Mouse (Mus musculus) embryonic facial prominence, embryonic 13.5 days (tissue): Measurements from ENCODE around the gene Micall2. TPM values are rescaled to one million over a fixed set of nuclear protein-coding genes. Genes with fewer than 3 reads are reported as not detected.
"Not testable (repeated sequence)": the region's sequence is repeated elsewhere in the genome, so short reads cannot be mapped to it uniquely, and the experiment has no call there.

ENCODE experiments used
- ATAC-seq: fragments of 200-750 bp; cut with Nextera tagmentation; 2 replicates; pipeline ENCODE4 v1.8.0; 2017; ENCODE audit warnings: low read depth; ENCODE audit not compliant: insufficient number of reproducible peaks, insufficient read depth, low FRiP score, low TSS enrichment
- H3K27ac ChIP-seq: fragments of 300-500 bp; sonication (generic); 2 replicates; pipeline ENCODE4 v1.5.1; 2015; ENCODE audit warnings: moderate library complexity, mild to moderate bottlenecking, inconsistent platforms
- H3K27me3 ChIP-seq: fragments of 300-500 bp; sonication (generic); 2 replicates; pipeline ENCODE4 v1.6.1; 2015; ENCODE audit warnings: mild to moderate bottlenecking, inconsistent platforms
- H3K36me3 ChIP-seq: fragments of 300-500 bp; sonication (generic); 2 replicates; pipeline ENCODE4 v1.6.1; 2015; ENCODE audit warnings: mild to moderate bottlenecking, inconsistent platforms
- H3K4me1 ChIP-seq: fragments of 300-500 bp; sonication (generic); 2 replicates; pipeline ENCODE4 v1.6.1; 2015; ENCODE audit warnings: inconsistent platforms
- H3K4me2 ChIP-seq: fragments of 300-500 bp; sonication (generic); 2 replicates; pipeline ENCODE4 v1.6.1; 2015; ENCODE audit warnings: moderate library complexity, mild to moderate bottlenecking, inconsistent platforms
- H3K4me3 ChIP-seq: fragments of 300-500 bp; sonication (generic); 2 replicates; pipeline ENCODE4 v1.5.1; 2015; ENCODE audit warnings: mild to moderate bottlenecking, inconsistent platforms
- H3K9ac ChIP-seq: fragments of 300-500 bp; sonication (generic); 2 replicates; pipeline ENCODE4 v1.6.1; 2015; ENCODE audit warnings: mild to moderate bottlenecking, inconsistent platforms
- H3K9me3 ChIP-seq: fragments of 300-500 bp; sonication (generic); 2 replicates; pipeline ENCODE4 v1.6.1; 2016; ENCODE audit warnings: inconsistent platforms
- WGBS: fragments of 180-500 bp; shearing (Covaris S2); methylation state at CpG from one replicate; pipeline ENCODE4 v1.1.7; 2015; ENCODE audit warnings: mixed read lengths; 5-methylcytosine and 5-hydroxymethylcytosine counted together
- polyA plus RNA-seq: library from polyadenylated mRNA; unstranded; fragments of >200 nt; fragmentation: Nextera tagmentation; extraction: Ambion mirVana; gene quantifications from 2 replicates; pipeline ENCODE4 v1.2.1, GENCODE M21; 2015

Micall2 gene
- polyA plus RNA-seq, 1 experiment from 2014 or later, result 8.9 TPM

DNA sequence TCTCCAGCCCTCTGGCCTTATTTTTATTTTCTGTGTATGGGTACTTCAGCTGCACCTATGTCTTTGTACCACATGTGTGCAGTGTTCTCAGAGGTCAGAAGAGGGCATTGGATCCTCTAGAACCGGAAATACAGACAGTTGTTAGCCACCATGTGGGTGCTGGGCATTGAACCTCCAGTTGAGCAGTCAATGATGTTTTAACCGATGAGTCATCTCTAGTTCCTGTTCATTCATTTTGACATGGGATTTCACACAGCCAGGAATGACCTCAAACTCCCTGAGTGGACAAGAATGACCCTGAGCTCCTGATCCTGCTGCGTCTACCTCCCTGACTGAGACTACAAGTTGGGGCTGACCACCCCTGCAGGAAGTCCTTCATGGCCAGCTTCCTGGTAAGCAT, 9.9 kb downstream of the Micall2 start:
- 90% methylated on average over 3 of the region's 3 CpGs for WGBS
- Histone ChIP-seq H3K27me3 (no peaks in the 10 kb centered on the region), H3K9ac (no peak overlapping the region), H3K4me1 (peaks cover 33% of the 10 kb centered on the region), H3K36me3 (no peaks in the 10 kb centered on the region), H3K4me3 (no peak overlapping the region), H3K27ac (no peak overlapping the region), H3K4me2 (no peak overlapping the region), H3K9me3 (no peaks in the 10 kb centered on the region)
- ATAC-seq, result no peak

DNA sequence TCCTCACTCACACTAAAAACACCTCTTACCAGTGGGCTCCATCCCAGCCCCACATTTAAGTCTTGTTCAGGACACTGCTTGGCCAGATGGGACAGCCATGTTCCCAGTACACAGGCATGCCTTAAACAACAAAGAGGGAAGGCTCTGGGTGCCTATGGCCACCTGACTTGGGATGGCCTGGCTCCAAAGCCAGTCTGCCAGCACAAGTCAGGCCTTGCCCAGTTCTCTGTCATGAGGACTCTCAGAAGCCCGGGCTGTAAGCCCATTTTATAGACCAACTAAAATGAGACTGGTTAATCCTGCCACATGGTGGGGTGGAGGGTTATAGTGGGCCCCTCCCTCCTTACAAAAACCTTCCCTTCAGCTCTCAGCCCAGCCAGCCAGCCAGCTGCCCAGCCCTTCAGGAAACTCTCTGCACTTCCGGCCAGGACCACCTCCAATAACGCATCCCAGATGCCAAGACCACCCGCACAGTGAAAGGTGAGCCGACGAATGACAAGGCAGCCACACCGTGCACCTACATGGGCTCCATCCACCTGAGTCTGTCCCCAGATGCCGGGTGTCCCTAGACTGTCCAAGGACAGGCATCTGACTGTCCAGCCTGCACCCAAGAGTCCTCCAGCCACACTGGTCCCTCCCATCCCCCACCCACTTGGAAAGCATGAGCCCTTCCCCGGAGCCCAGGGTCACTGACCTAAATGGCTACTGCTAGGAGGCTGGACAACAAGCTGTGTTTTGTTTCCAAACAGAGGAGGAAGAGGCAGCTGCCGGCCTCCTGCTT, 11.6 kb downstream of the Micall2 start:
- no peak overlapping the region for H3K4me3 ChIP-seq
- peaks cover 16% of the 10 kb centered on the region for H3K4me1 ChIP-seq
- H3K27ac ChIP-seq, result no peak overlapping the region; the same call in 1 of the 2 replicates
- no peaks in the 10 kb centered on the region for H3K36me3 ChIP-seq
- 20% methylated on average over 10 of the region's 10 CpGs for WGBS
- no peak for ATAC-seq
- H3K27me3 ChIP-seq, result no peaks in the 10 kb centered on the region
- H3K4me2 ChIP-seq, result no peak overlapping the region
- peak overlapping the region; percentile 27; the same call in 1 of the 2 replicates for H3K9ac ChIP-seq
- no peaks in the 10 kb centered on the region for H3K9me3 ChIP-seq

DNA sequence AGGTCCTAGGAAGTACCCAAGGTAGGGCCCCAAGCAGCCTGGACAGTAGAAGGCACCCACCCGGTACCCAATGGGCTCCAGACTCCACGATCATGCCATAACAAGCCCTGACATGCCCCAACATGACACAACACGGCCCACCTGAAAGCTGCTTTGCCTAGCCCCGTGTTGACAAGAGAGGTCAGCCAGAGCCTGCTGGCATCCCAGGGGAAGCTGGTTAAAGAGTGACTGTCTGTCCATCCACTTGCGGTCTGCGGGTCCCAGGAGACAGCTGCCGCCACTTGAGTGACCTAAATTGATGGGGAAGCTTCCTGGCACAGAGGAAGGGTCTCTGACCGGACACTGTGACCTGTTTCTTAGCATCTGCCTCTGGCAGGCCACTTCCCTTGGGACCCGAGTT, 13.0 kb downstream of the Micall2 start:
- ATAC-seq, result no peak
- Histone ChIP-seq H3K27ac (no peak overlapping the region), H3K4me3 (no peak overlapping the region)

DNA sequence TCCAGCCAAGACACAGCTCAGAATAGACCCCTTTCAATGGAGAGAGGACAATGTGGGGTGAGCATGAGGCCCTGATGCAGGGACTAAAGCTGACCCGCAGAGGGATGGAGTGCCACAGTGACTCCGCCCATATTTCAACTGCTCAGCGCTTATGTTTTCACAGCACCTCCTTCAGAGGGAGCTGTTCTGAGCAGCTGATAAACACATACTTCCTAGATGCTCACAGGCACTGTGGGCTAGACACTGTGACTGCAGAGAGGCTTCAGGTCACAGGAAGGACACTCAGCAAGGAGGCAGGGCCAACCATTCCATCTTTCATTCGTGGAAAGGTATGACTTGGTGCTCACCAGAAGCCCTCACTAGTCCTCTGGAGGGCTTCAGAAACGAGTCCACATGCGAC, 13.4 kb downstream of the Micall2 start:
- Histone ChIP-seq H3K4me2 (no peak overlapping the region), H3K27me3 (no peaks in the 10 kb centered on the region), H3K9me3 (no peaks in the 10 kb centered on the region), H3K27ac (no peak overlapping the region), H3K36me3 (no peaks in the 10 kb centered on the region), H3K4me1 (peaks cover 21% of the 10 kb centered on the region), H3K9ac (no peak overlapping the region), H3K4me3 (no peak overlapping the region)
- ATAC-seq, result no peak
- 69% methylated on average over 6 of the region's 6 CpGs for WGBS

More for the DNA sequence above, 13.0 kb downstream of the Micall2 start:
- Histone ChIP-seq H3K27me3 (no peaks in the 10 kb centered on the region), H3K4me2 (no peak overlapping the region), H3K36me3 (no peaks in the 10 kb centered on the region), H3K9me3 (no peaks in the 10 kb centered on the region), H3K9ac (no peak overlapping the region), H3K4me1 (peaks cover 21% of the 10 kb centered on the region)
- 57% methylated on average over 9 of the region's 9 CpGs for WGBS

DNA sequence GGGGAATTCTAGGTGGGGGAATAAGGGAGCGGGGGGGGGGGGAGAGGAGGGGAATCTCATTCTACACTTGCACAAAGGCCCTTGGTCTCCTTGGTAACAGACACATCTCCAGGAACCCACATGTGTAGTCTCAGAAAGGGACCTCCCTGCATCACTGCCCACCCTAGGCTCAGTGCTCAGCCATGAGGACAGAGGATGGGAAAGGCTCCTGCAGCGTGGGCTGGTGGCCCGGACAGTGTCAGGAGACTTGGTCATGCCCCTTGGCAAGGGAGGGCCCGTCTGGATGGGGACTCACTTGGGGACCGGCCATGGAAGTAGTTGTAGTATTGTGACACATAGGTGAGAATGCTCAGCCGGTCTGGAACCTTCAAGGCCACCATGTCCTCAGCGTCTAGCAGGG, 17.2 kb downstream of the Micall2 start:
- Histone ChIP-seq H3K4me2 (no peak overlapping the region), H3K4me1 (peaks cover 9% of the 10 kb centered on the region), H3K4me3 (no peak overlapping the region), H3K9me3 (no peaks in the 10 kb centered on the region), H3K36me3 (peaks cover 27% of the 10 kb centered on the region), H3K9ac (no peak overlapping the region), H3K27ac (no peak overlapping the region), H3K27me3 (no peaks in the 10 kb centered on the region)
- 79% methylated on average over 7 of the region's 7 CpGs for WGBS
- ATAC-seq, result no peak

DNA sequence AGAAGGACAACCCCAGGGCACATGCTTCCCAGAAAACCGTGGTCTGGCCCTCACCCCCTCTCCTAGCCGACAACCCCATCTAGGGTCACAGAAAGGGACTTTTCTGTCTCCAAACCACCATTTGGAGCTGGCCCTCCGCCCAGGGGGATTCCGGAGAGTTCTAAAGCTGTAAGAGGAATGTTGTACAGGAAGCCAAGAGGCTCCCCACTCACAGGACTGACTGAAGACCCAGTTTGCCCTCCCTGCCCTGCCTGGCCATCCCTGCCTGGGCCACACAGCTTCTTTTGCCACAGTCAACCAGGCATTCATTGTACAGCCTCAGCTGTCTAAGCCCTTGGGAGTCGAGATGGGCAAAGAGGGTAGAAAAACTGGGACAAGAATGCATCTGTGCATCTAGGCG, 17.6 kb downstream of the Micall2 start:
- no peak overlapping the region for H3K4me2 ChIP-seq
- H3K27me3 ChIP-seq, result no peaks in the 10 kb centered on the region
- no peak for ATAC-seq
- 0 out of 2 replicates have a peak overlapping the region, but pooled peaks have one; percentile 4 for H3K27ac ChIP-seq
- no peak overlapping the region for H3K9ac ChIP-seq
- H3K4me1 ChIP-seq, result peaks cover 9% of the 10 kb centered on the region
- H3K36me3 ChIP-seq, result peaks cover 27% of the 10 kb centered on the region
- no peak overlapping the region for H3K4me3 ChIP-seq
- no peaks in the 10 kb centered on the region for H3K9me3 ChIP-seq
- 70% methylated on average over 6 of the region's 6 CpGs for WGBS

DNA sequence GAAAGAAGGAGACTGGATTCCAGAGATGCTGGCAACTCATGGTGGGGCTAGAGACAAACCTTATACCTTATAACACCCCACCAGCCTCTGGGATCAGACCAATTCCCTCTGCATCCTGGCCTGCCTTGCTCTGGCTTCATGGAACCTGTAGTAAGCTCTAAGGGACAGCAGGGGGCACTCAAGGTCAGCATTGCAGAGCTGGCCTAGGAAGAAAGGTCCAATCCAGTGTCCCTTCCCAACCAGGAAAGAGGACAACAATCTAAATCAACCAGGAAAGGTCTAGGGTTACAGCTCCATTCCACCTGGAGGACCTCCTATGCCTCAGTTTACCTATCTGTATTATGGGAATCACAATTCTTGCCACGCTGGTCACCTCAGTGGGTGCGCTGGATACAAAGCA, 18.4 kb downstream of the Micall2 start:
- ATAC-seq, result peak; percentile 16; the same call in 1 of the 2 replicates
- peaks cover 27% of the 10 kb centered on the region for H3K36me3 ChIP-seq
- H3K27me3 ChIP-seq, result no peaks in the 10 kb centered on the region
- no peaks in the 10 kb centered on the region for H3K9me3 ChIP-seq
- peaks cover 5% of the 10 kb centered on the region; the same call in 1 of the 2 replicates for H3K4me1 ChIP-seq
- no peak overlapping the region for H3K9ac ChIP-seq
- no peak overlapping the region for H3K4me3 ChIP-seq
- H3K27ac ChIP-seq, result no peak overlapping the region
- WGBS, result 98% methylated on average over 2 of the region's 2 CpGs
- H3K4me2 ChIP-seq, result no peak overlapping the region

DNA sequence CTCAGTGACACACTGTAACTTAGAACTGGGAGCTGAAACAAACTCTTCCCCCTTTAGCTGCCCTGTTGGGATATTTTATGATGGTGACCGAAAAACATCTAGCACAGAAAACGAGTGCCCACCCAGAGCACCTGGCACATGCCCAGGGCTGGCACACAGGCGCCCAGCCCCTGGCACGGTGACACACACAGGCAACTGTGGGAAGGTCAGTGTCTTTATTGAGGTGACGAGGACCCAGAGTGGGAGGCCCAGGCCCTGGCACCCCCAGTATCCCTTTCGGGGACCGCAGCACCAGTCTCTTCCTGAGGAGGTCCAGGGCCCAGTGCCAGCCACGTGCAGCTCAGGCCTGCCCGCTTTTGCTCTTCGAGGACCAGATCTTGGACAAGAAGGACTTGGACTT, 29.6 kb downstream of the Micall2 start:
- Histone ChIP-seq H3K9me3 (no peaks in the 10 kb centered on the region), H3K27me3 (no peaks in the 10 kb centered on the region), H3K4me1 (no peaks in the 10 kb centered on the region), H3K36me3 (peaks cover 66% of the 10 kb centered on the region), H3K4me2 (no peak overlapping the region), H3K9ac (no peak overlapping the region), H3K4me3 (no peak overlapping the region), H3K27ac (no peak overlapping the region)
- 95% methylated on average over 10 of the region's 10 CpGs for WGBS
- no peak for ATAC-seq

DNA sequence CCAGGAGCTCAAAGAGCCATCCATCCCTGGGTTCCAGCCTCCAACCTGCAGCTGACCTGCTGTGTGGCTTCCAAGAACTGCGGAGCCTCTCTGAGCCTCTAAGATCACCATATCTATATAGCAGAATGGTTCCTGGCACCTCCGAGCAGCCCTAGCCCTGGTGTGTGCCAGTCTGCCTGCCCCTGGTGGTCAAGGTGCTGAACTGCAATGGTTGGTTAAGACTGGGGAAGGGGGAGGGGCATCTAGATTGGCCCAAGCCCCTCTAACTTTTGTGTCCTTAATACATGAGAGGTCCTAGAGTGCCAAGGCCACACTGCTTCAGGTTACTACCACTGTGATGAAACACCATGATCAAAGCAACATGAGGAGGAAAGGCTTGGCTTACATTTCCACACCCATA, 33.2 kb downstream of the Micall2 start:
- Histone ChIP-seq H3K9me3 (no peaks in the 10 kb centered on the region), H3K27me3 (no peaks in the 10 kb centered on the region), H3K36me3 (peaks cover 31% of the 10 kb centered on the region), H3K4me1 (no peaks in the 10 kb centered on the region), H3K4me3 (no peak overlapping the region), H3K9ac (no peak overlapping the region), H3K4me2 (no peak overlapping the region), H3K27ac (no peak overlapping the region)
- no peak for ATAC-seq
- WGBS, result 63% methylated on average over 2 of the region's 2 CpGs

DNA sequence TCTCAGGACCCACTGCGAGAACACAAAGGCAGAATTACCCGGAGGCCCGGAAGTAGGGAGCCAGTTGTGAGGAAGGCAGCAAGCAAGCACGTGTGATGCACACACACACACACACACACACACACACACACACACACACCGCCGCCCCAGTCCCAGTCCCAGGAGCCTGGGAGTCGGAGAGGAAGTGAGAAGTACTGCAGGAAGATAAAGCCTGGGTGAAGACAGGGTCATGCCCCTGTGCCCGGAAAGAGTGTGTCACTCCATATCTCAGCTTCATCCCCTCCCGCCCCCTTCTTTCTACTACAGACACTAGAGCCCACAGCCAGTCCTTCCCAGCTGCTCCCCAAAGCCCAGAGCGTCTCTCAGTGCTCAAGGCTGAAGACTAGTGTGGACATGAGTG, 33.9 kb downstream of the Micall2 start:
- Histone ChIP-seq H3K4me3 (no peak overlapping the region), H3K9me3 (no peaks in the 10 kb centered on the region), H3K27ac (no peak overlapping the region), H3K4me2 (no peak overlapping the region), H3K9ac (no peak overlapping the region), H3K4me1 (no peaks in the 10 kb centered on the region), H3K27me3 (no peaks in the 10 kb centered on the region), H3K36me3 (peaks cover 25% of the 10 kb centered on the region)
- WGBS, result 70% methylated on average over 10 of the region's 10 CpGs
- no peak for ATAC-seq

DNA sequence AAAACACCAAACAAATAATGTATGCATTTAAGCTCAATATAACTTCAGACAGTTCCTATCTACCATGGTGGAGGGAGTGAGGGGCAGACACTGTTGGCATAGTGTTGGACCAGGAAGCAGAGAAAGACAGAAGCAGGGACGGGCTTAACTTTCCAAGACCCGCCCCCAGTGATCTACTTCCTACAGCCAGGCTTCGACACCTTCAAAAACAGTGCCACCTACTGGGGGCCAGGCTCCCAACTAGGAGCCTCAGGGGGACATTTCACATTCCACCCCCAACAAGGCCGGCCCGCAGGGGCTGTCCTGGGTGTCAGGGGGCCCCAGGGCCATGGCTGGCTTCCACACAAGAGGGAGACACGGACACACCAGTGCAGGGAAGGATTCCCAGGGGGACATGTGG, 39.2 kb downstream of the Micall2 start:
- no peak overlapping the region for H3K9ac ChIP-seq
- no peak overlapping the region for H3K4me3 ChIP-seq
- no peak overlapping the region for H3K27ac ChIP-seq
- no peaks in the 10 kb centered on the region for H3K9me3 ChIP-seq
- no peak overlapping the region for H3K4me2 ChIP-seq
- H3K27me3 ChIP-seq, result 0 out of 2 replicates have a peak, but pooled peaks cover 3% of the 10 kb centered on the region
- H3K4me1 ChIP-seq, result peaks cover 8% of the 10 kb centered on the region
- 78% methylated on average over 6 of the region's 6 CpGs for WGBS
- no peak for ATAC-seq
- no peaks in the 10 kb centered on the region for H3K36me3 ChIP-seq

DNA sequence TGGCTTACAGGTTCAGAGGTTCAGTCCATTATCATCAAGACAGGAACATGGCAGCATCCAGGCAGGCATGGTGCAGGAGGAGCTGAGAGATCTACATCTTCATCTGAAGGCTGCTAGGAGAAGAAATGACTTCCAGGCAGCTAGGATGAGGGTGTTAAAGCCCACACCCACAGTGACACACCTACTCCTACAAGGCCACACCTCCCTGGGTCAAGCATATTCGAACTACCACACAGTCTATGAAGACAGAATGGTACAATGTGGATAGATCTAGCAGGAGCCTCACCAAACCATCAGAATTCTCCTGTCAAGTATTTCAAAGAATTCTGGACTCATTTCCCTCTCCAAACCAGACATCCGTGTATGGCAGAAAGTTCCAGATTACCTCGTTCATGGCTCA, 40.3 kb downstream of the Micall2 start:
- not testable (repeated sequence) for H3K9ac ChIP-seq, H3K36me3 ChIP-seq, ATAC-seq, H3K4me3 ChIP-seq, H3K9me3 ChIP-seq, H3K4me2 ChIP-seq, H3K27ac ChIP-seq, H3K4me1 ChIP-seq, H3K27me3 ChIP-seq
- WGBS, result 64% methylated on average over 3 of the region's 3 CpGs
